Mouse (Mus musculus) lung, postnatal 0 days (tissue): Measurements from ENCODE around the gene Aspg.

Experiments used
- CTCF ChIP-seq: IDR thresholded peaks from 2 replicates; pipeline ENCODE4 v1.5.1; 2016; ENCODE audit warnings: antibody characterized with exemption, mild to moderate bottlenecking
- EP300 ChIP-seq: IDR thresholded peaks from 2 replicates; pipeline ENCODE4 v1.6.1; 2016; ENCODE audit warnings: antibody characterized with exemption, mild to moderate bottlenecking, control low read depth

DNA sequence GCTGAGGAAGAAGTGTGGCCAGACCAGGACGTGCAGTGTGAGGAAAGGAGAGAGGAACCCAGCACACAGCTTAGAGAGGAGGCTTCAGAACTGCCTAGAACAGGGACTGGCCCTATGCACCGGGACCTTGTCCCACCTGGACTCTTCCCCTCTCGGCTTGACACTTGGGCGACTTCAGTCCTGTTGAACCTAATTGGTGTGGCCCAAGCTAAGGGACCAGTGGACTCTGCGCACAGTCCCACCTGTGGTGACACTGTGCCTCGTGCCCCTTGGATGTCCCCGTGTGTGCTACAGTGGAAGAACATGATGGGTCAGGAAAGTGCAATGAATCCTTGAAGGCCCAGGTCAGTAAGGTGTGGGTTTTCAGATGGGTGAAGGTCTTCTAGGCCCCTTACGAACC is 1.2 kb downstream of the Aspg start:
- TF ChIP-seq CTCF (no peak), EP300 (no peak)
